Mouse (Mus musculus) frontal cortex, postnatal 10 days (tissue): Measurements from ENCODE around the gene Mtfmt.
A peak's percentile ranks its signal among the peaks of the same experiment; 100 is the strongest.

ENCODE experiments used
- DNase-seq, 2 experiments: peaks; one replicate each; pipeline ENCODE4 v3.0.0; 2022; ENCODE audit warnings: low spot score in 2 of 2, mixed read lengths in 1 of 2

Mtfmt gene

DNA sequence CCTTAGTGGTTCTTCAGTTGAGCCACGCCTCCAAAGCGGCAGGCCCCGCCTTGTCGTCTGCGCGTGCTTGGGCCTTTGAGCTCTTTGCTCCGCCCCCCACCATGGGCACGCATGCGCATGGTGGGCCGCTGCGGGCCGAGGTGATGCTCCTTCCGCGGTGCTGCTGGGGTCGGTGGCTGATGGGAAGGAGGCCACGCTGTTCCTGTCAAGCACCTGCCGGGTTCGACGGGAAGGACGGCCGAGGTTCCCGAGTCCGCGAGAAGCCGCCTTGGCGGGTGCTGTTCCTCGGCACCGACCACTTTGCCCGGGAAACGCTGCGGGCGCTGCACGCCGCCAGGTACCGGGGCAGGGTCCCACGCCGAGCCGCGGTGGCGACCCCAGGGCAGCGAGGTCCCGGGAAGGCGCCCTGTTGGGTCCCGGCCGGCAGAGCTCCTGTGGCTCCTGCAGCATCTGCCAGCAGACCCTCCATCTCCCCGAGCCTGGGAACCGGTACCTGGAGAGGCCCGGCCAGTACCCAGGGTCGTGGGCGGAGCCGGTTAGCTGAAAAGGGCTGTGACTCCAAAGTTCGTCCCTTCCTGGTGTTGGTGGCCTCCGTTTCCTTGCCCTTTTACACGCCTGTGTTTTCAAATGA, at the start of gene Mtfmt:
Mtfmt (plus strand) TSS at position 112 of the 631 bp plus-strand sequence.
- DNase-seq, result peak; percentile 87 to 90

DNA sequence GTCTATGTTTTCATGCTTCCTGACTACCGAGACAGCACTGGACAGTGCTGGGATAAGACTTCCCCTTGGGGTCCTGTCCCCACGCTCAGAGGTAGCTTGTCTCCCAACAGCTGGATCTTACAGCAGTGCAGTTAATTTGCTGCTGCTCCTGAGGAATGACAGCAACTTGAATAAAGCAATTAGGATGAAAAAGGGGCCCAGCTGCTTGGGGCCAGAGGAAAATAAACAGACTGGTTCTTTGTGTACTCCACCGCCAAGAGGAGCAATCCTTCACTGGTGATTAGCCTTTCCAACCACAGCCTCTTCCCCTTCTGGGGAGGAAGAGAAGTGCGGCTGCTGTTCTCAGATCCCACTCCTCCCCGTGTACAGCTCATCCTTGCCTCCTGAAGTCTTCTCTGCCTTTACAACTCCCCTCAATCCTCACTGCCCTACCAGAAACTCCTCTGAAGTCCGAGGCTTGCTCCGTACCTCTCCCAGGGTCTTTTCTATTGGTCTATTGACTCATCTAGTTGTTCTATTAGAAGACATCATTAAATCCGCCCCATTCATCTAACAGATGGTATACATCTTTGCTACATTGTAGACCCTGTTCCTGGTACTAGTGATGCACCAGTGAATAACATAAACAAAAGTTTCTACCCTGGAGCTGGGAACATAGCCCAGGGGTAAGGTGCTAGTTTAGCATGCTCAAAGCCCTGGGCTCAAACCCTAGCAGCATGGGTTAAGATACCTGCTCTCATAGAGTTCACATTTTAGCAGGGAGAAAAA, 49.0 kb upstream of the Mtfmt start:
- DNase-seq, result no peak

DNA sequence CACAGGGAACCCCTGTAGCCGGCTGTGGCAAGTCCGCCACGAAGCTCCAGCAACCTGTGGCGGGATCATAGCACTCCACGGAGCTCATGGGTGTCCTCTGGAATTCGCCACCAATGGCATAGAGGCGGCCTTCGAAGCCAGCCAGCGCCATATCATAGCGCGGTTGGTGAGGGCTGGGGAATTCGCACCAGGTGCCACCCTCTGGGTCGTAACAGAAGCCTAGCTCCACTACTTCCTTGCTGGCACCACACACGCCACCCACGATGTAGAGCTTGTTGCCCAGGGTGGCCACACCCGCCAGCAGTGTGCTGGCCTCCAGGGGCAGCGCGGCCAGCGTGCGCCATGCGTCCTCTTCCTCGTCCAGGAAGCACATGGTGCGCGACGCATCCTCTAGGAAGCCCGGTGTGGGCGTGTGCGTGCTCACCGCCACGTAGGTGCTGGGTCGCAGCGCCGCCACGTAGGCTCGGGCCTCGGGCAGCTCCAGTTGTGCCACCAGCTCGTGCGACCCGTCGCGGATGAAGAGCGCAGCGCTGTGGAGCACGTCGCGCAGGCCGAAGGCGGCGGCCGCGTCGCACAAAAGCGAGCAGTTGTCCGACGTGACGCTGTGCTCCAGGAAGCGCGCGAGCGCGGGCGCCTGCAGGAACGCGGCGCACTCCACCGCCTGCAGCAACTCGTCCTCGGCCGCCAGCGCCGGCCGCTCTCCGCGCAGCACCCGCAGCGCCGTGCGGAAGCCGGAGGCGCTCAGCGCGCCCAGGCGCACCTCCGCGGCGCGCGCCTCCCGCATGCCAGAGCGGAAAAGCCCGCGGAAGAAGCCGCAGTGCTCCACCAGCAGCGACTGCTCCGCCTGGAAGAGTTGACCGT, 44.6 kb upstream of the Mtfmt start:
- no peak for DNase-seq

DNA sequence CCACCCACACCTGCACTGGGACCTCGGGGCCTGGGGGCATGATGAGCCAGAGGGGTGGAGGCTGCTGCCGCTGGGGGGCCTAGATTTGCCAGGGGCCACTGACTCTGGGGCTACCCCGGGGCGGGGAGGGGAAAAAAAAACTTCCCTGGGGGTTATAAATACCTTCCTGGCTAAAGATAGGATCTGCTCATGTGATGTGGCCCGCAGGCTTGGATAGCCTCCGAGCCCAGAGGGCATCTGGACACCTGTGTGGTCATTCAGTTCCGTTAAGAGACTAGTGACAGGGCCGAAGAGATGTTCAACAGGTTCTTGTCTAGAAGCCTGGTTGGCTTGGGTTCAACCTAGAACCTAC, 44.0 kb upstream of the Mtfmt start, which contains the start of gene Kbtbd13:
Kbtbd13 (minus strand) TSS at position 40 of the 352 bp plus-strand sequence.
- no peak for DNase-seq

DNA sequence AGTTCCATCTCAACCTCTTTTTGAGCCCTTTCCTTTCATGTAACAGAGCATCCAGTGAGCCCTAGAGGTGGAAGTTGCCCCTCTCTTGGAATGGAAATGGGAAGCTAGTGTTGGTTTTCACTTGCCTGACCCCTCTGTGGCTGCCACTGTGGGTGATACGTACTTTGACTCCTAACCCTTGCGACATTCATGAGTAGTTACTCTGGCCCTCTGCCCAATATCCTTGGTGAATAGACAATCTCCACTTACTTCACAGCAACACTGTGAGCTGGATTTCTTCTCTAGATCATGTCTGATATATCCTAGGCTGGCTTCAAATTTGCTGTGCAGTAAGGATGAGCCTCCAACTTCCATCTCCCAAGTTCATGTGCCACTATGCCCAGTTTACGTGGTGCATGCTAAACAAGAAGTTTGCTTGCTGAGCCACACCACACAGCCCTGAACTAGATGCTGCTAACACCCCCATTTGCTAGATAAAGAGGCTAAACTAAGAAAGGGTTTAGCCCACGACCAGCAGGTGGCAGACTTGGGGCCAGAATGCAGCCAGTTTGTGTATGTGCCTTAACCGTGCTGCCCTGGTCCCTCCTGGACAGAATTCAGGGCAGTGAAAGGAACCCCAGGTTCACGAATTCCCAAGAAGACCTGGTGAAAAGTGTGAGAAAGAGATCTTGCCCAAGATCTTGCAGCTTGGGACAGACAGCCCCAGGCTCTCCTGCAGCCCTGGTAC, 42.8 kb upstream of the Mtfmt start:
- DNase-seq, result peak in 1 of 2 experiments; percentile 34

DNA sequence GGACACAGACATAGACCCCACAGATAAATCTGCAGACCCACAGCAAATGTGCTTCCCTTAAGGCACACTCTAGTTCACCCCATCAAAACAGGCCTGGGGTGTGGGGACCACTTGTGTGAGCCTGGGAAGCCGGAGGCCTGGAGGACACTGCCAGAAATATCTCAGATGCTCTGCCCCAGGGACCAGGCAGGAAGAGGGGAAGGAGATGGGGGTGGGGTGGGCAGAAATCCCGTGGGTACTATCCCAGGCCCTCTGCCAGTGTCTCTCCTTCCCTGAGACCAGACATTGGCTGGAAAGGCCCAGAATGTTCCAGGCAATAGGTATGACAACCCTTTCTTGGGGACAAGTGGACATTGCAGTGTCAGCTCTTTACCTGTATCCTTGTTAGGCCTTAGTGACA, 42.0 kb upstream of the Mtfmt start:
- no peak for DNase-seq

DNA sequence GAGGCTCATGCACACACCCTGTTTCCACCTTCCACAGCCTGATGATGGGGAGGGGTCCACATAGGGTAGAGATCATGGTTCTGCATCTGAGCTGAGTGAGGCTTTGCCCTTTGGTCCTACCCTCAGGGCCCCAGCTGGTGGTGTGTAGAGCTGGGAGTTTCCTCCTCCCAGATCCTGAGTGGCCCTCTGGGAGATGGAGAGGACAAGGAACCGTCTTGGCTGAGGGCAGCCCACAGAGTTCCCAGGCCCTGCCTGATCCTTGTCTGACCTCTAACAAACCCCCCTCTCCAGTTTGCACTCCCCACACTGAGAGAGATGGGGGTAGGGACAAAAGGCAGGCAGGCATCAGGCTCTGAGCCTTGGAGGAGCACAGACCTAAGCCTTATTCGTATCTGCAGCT, 41.2 kb upstream of the Mtfmt start:
- no peak for DNase-seq

DNA sequence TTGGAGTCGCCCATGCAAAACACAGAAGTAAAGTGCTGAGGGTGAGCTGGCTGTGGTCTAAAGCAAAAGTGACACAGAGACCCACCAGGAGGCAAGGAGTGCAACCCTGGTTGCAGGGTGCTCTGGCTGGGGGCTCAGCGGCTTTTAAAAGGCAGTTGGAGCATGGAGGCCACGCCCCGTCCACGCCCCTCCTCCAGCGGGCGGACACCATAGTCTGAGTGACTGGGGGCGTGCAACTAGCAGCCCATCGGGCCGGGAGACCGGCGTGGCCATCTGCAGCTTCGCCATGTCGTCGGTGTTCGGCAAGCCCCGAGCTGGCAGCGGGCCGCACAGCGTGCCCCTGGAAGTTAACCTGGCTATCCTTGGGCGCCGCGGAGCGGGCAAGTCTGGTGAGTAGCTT, 37.3 kb upstream of the Mtfmt start, which contains the start of gene Rasl12:
Rasl12 (plus strand) TSS at position 228 of the 400 bp plus-strand sequence.
- DNase-seq, result peak in 1 of 2 experiments; percentile 52

DNA sequence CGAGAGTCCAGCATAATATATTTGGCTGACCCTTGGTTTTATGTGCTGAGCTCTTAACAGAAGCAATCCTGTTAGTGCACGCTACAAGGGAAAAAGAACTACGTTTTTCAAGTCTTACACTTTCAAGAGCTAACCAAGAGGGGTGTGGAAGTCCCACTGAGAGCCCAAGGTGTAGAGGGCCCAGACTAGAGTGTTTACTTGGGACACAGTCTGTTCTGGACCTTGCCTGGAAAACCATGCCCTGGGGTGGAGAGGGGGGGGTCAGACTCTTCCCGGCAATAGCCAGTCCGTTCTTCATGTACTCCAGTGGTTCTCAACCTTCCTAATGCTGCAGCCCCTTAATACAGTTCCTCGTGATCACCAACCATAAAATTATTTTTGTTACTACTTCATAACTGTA, 35.6 kb upstream of the Mtfmt start:
- no peak for DNase-seq

DNA sequence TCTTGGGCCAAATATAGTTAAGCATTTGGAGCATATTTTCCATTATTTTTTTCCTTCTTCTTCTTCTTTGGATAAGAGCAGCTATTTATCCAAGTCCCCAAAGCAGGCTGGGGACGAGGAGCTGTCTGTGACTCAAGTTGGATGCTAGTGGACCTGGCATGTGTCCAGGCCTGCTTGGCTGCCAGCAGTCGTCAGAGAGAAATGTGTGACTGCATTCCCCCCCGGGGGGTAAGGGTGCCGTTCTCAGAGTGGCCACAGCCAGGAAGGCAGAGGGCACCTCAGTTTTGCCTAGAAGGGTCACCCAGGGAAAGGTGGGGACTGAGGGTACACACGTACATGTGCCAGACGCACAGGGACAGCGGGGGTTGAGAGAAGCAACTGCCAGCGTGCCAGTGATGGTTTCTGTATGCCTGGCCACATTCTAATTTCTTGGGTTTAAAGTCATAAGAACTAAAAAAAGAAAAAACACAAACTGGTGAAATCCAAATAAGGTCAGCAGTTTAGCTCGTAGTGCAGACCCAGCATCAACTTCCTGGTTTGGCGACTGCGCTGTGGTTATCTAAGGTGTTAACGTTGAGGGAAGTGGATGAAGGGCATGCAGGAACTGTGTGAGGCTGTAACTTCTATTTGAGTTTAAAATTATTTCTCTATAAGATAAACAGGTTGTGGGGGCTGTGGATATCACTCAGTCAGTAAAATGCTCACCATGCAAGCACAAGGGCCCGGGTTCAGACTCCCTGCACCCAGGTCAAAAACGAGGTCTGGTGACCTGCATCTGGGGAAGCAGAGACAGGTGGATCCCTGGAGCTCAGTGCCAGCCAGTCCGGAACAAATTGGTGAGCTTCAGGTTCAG, 31.0 kb upstream of the Mtfmt start:
- peak; percentile 56 to 63 for DNase-seq

DNA sequence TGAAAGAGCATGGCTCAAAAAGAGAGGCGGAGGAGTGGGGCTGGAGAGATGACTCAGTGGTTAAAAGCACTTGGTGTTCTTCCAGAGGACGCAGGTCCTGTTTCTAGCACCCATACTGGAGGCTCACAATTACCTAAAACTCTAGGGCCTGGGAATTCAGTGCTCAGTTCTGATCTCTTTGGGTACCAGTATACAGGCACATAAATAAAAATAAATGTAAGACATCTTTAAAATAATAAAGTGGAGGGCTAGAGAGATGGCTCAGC, 30.5 kb upstream of the Mtfmt start:
- no peak for DNase-seq

DNA sequence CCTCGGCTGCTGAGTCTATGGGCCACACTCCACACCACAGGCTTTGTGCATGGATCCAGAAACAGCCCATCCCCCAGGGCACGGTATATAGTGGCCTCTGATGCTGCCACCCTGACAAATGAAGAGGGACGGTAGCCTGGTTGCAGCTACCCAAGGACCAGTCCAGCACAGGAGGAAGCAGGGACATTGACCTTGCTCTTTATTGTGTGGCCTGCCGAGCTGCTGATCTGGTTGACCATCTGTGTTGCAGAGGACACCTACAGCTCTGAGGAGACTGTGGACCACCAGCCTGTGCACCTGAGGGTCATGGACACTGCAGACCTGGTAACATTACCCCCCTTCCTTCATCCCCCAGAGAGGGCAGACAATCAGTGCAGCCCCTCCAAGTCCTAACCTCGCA, 28.3 kb upstream of the Mtfmt start:
- no peak for DNase-seq

DNA sequence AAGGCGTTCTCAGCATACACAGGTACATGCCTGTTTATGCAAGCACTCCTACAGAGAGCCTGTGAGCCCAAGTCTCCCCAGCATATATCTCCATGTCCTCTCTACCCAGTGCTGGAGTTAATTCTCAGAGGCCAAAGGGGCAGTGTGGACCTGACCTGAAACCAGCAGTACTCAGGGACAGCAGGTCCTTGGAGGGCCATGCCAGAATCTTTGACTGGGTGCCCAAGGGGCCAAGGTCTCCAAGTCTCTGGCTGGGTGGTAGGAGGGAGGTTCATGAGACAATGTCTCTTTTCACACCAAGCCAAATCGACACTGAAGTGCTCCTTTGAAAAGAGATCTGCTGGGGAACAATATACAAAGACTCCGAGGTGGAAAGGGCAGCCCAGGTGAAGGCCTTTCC, 27.7 kb upstream of the Mtfmt start:
- no peak for DNase-seq

DNA sequence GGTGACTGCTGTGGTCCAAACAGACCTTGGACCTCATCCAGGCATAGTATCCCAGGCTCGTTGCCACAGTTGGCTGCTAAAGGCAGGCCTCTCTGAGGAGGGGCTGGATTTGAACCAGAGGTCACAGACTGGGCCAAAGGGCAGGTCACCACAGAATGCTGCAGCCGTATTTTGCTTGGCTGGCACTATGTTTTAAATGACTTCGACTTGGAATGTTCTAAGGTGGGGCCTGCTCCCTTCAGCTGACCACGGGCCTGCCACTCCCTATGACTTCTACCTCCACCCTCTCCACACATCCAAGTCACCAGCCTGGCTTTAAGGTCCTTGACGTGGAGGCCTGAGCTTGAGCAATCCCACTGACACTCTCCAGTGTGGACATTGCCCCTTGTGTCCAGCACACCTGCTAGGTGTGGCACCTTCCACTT, 26.7 kb upstream of the Mtfmt start:
- DNase-seq, result no peak

DNA sequence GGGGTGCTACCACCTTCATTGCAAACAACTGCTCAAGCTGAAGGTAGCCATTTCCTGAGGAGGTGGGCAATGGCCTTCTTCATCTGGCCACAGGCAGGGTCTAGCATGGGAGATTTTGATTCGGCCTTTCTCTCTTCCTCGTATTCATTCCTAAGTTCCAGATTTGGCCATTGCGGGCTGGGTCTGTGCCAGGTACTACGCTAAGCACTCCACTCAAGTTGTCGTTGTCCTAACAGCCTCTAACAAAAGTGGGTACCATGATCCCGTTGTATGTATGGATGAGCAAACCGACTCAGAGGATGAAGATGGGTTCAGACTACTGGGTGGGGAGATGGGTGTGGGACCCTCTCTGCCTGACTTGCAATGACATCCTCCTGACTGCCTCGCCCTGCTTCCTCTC, 25.2 kb upstream of the Mtfmt start:
- DNase-seq, result no peak

DNA sequence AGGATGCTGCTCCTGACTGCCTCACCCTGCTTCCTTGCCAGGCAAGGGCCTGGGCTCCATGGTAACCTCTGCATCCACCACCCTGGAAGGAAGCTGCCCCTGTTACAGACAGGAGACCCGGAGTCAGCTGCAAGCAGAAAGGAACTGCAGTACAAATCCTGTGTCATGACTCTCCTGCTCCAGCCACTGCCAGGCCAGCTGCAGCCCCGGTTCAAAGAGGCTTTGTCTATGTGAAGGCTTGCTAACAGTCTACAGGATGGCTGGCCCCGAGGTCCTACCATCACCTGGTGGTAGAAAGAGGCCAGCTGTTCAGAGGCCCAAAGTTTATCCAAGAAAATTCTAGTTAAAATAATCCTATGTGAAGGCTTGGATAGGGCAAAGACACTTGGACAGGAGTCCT, 24.3 kb upstream of the Mtfmt start:
- DNase-seq, result no peak

DNA sequence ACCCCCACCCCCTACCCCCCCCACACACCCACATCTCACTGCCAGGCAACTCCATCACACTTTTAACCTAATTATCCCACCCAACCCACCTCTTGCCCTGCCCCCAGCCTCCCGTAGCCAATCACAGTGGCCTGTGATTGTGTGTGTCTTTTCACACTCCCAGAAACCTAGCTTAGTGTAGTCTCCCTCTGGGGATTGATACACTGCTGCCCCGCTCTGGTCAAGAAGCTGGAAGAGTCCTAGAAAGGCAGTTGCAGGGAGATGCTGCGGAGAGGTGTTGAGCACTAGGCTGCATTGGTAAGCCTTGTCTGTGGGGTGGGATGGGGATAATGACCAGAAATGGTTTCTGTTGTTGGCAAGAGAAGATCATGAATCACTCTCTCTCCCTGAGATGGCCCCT, 17.8 kb upstream of the Mtfmt start:
- no peak for DNase-seq

DNA sequence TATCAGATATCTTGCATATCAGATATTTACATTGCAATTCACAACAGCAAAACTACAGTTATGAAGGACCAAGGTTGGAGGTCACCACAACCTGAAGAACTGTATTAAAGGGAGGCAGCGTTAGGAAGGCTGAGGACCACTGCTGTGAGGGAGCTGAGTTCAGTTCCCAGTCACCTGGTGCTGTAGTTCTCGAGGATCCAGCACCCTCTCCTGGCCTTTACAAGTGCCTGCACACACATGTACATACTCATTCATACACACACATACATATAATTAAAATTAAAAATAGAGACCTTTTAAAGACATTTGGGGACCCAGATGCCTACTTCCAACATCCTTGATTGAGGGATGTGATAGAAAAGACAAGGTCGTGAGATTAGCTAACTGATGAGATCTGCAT, 15.9 kb upstream of the Mtfmt start:
- no peak for DNase-seq

DNA sequence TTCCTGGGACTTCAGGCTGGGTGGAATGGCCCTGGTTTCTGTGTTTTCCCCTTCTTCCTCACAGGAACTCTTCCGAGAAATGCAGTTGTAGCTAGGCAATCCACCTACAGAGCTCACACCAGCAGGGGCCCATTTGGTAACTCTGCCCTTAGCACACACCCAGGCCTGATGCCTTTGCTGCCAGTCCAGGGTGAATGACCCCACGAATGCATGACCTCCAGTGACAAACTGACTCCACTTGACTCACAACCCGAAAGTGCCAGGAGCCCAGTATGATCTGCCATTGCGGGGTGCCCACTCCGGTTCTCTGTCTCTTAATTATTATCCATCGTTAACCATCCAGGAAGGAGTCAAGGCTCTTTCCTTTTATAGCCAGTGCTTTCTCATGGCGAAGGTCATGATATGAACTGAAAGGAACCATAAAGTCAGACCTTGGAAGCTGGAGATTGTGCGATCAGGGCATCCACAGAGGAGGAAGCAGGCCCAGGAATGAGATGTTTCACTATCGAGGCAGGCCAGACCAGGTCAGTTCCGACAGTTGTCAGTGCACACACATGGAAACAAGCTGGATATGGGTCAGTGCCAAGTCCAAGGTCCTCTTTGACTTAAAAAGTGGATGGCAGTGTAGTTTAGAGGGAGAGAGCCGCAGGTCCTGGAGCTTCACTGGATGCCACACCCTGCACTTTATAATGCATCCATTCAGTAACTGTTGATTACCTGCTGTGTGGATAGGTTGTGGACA, 12.7 kb upstream of the Mtfmt start, which contains the start of gene Slc51b:
Slc51b (minus strand) TSS at position 196 of the 742 bp plus-strand sequence.
- DNase-seq, result no peak

DNA sequence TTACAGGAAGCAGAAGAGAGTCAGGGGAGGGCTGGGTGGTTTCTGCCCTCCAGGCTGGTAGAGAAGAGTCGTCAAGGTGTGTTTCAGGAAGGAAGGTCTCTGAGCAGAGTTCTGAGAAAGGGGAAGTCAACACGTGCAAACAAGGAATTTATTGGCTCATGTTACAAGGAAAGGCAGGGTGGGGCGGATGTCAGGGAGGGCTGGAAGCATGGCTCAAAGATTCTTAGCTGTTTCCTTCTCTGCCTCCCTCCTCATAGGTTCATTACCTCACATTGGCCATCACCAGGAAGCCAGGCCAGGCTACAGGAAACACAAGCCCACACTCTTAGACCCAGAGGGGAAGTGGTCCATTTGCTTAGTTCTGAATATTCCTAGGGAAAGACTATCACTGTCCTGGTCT, 11.2 kb upstream of the Mtfmt start:
- DNase-seq, result no peak
